Mouse (Mus musculus) ES-E14 (cell line): ENCODE results near the gene Mdm1. TPM values are rescaled to one million over a fixed set of nuclear protein-coding genes. Genes with fewer than 3 reads are reported as not detected.

ENCODE experiments used
- DNase-seq: peaks from one replicate; pipeline ENCODE4 v3.0.0-alpha.2; 2013; ENCODE audit warnings: low read depth, low spot score
- H3K27ac ChIP-seq: 2 replicates; pipeline ENCODE4 v1.5.1; 2012; ENCODE audit warnings: low read depth, mild to moderate bottlenecking, low read length, moderate library complexity, mixed read lengths; ENCODE audit not compliant: poor library complexity, insufficient read depth, severe bottlenecking
- H3K36me3 ChIP-seq: 2 replicates; pipeline ENCODE4 v1.6.1; 2012; ENCODE audit warnings: mild to moderate bottlenecking, low read length, moderate library complexity, mixed read lengths; ENCODE audit not compliant: control insufficient read depth, poor library complexity, insufficient read depth, severe bottlenecking
- H3K4me1 ChIP-seq, 2 experiments: fragments of 150-350 bp in 1 of 2; sonication (generic) in 1 of 2; 2 replicates each; pipeline ENCODE4 v1.6.1; 2012; ENCODE audit warnings: low read length in 2 of 2, mild to moderate bottlenecking in 1 of 2, mixed read lengths in 1 of 2; ENCODE audit not compliant: control insufficient read depth in 2 of 2, insufficient read depth in 2 of 2, poor library complexity in 1 of 2
- H3K4me3 ChIP-seq, 2 experiments: fragments of 150-350 bp in 1 of 2; sonication (generic) in 1 of 2; 2 replicates each; pipeline ENCODE4 v1.5.1; 2012; ENCODE audit warnings: low read length in 2 of 2, low read depth in 1 of 2, mild to moderate bottlenecking in 1 of 2, mixed read lengths in 1 of 2; ENCODE audit not compliant: insufficient read depth in 1 of 2, poor library complexity in 1 of 2, severe bottlenecking in 1 of 2
- H3K9ac ChIP-seq: 2 replicates; pipeline ENCODE4 v1.6.1; 2012; ENCODE audit warnings: low read depth, mild to moderate bottlenecking, low read length, mixed read lengths; ENCODE audit not compliant: poor library complexity, insufficient read depth, severe bottlenecking
- H3K9me3 ChIP-seq: fragments of 150-350 bp; sonication (generic); 2 replicates; pipeline ENCODE4 v1.6.1; 2012; ENCODE audit warnings: low read depth, mild to moderate bottlenecking, low read length; ENCODE audit not compliant: control insufficient read depth, insufficient read depth
- CHD2 ChIP-seq: IDR thresholded peaks from 2 replicates; pipeline ENCODE4 v1.6.1; 2014; ENCODE audit warnings: mild to moderate bottlenecking, low read depth, low read length, inconsistent platforms
- HCFC1 ChIP-seq: IDR thresholded peaks from 2 replicates; pipeline ENCODE4 v1.6.1; 2012; ENCODE audit warnings: low read length, inconsistent platforms, borderline replicate concordance; ENCODE audit not compliant: insufficient read depth
- MAFK ChIP-seq: IDR thresholded peaks from 2 replicates; pipeline ENCODE4 v1.6.1; 2014; ENCODE audit warnings: mild to moderate bottlenecking, low read depth, low read length, inconsistent platforms; ENCODE audit not compliant: insufficient read depth
- ZC3H11A ChIP-seq: IDR thresholded peaks from 2 replicates; pipeline ENCODE4 v1.6.1; 2012; ENCODE audit warnings: low read depth, mild to moderate bottlenecking, inconsistent platforms, low read length, borderline replicate concordance
- ZNF384 ChIP-seq: IDR thresholded peaks from 2 replicates; pipeline ENCODE4 v1.6.1; 2012; ENCODE audit warnings: low read depth, low read length, inconsistent platforms
- in situ Hi-C, 2 experiments: fragments of 600-800 bp; cut with MboI; formaldehyde crosslinking; loops; one replicate each; pipeline ENCODE4 v1.15.1; 2025; ENCODE audit warnings: low sequenced_read_pairs in 2 of 2, inconsistent platforms in 1 of 2; ENCODE audit not compliant: unreplicated experiment in 2 of 2
- total RNA-seq: library from RNA; depleted of rRNA; stranded (reverse); fragments of 300-350 nt; gene quantifications from 2 replicates; pipeline ENCODE4 v1.2.3, GENCODE M21; 2012

Gene Mdm1
- total RNA-seq, 1 experiment: 15.5 TPM

DNA sequence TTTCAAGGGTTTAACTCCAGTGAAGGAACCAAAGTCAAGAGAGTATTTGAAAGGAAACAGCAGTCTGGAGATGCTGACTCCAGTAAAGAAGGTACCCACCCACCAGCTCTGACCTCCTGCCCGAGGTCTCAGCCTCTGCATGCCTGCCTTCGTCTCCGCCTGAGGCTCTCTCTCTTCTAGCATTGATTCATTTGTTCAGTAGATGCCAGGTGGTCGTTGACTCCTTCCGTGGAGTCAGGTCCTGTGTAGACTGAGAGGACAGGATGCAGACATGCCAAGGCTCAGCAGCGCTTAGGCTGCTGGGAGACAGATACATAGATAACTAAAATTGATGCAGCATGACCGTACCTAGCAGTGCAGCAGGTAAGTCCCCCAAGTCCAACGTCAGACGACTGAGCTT, 9.3 kb downstream of the Mdm1 start:
- H3K27ac ChIP-seq: no peak overlapping the region
- peaks cover 7% of the 10 kb centered on the region; the same call in 1 of the 2 replicates for H3K36me3 ChIP-seq
- no peak overlapping the region for H3K9ac ChIP-seq
- no peak overlapping the region for H3K4me3 ChIP-seq
- TF ChIP-seq ZNF384 (no peak), ZC3H11A (no peak)
- H3K4me1 ChIP-seq: peaks cover 0 to under 1% of the 10 kb centered on the region in 2 experiments; a peak in 1 of 4 replicates
- in situ Hi-C loops: no loop called here
- DNase-seq: no peak
- no peaks in the 10 kb centered on the region for H3K9me3 ChIP-seq

DNA sequence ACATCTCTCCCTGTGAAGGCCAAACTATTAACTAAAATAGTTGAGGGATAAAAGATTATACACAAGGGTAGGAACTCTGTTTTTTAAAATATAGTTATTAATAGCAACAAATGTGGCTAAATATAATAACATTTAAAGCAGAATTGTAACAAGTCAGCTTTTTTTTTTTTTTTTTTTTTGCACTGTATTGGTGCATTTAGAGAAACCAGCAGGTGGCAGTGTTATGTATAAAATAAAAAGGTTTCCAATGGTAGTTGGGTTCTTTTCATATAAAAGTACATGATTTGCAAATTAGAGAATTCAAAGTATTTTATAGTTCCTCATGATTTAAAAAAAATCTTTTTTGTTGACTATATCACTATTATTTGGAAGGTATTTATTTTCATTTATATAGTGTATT, 14.3 kb downstream of the Mdm1 start:
- Histone ChIP-seq H3K9me3 (no peaks in the 10 kb centered on the region), H3K36me3 (peaks cover 3% of the 10 kb centered on the region; the same call in 1 of the 2 replicates), H3K4me1 (no peaks in the 10 kb centered on the region), H3K27ac (no peak overlapping the region), H3K4me3 (no peak overlapping the region), H3K9ac (no peak overlapping the region)
- no peak for DNase-seq
- in situ Hi-C loops: no loop called here
- TF ChIP-seq HCFC1 (no peak), ZC3H11A (0 out of 2 replicates have a peak, but pooled peaks have one; percentile 7), ZNF384 (peak; percentile 97), CHD2 (no peak), MAFK (no peak)

DNA sequence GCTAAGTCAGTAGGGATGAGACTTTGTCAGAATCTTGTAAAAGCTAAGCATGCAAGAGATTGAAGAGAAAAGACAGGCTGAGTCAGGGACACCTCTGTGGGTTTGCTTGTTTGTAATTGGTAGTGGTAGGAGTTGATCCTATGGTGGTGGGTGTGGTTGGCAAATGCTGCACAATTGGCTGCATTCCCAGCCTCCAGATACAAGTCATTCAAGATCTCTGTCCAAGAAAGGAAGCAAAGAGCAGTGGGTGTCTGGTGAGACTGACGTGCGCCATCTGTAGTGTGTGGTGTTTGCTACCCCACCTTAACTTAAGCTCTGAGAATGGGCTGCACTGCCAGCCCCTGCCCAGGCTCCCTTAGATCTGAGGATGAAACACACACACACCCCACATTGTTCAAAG, 19.5 kb downstream of the Mdm1 start:
- TF ChIP-seq ZC3H11A (no peak), ZNF384 (no peak), HCFC1 (no peak), CHD2 (no peak), MAFK (no peak)
- Histone ChIP-seq H3K4me3 (no peak overlapping the region), H3K27ac (no peak overlapping the region), H3K9me3 (no peaks in the 10 kb centered on the region), H3K9ac (no peak overlapping the region), H3K36me3 (peaks cover 3% of the 10 kb centered on the region; the same call in 1 of the 2 replicates), H3K4me1 (no peaks in the 10 kb centered on the region)
- DNase-seq: no peak
- in situ Hi-C loops: loop anchor here in 1 of 2 experiments (10.0 kb wide), 1 partner anchor 384 kb away; no protein-coding TSS in a partner anchor

DNA sequence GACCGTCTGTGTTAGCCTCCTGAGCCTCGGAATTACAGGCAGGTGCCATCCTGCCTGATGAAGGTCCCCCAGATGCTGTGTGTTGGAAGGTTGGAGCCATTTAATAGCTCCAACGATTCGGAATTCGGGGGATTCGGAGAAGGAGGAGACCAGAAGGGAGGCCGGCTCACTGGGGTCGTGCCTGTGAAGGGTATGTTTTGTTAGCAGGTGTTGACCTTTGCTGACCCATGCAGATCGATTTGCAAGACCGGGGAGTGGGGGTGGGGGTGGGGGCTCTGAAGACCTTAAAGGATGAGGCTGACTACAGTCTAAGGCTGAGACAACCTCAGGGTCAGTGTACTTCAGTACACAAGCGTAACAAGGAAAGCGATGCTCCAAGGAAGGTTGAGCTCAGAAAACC, 27.6 kb downstream of the Mdm1 start:
- H3K4me3 ChIP-seq: peak overlapping the region in 1 of 2 experiments; percentile 18; a peak in 1 of 4 replicates
- H3K36me3 ChIP-seq: peaks cover 2% of the 10 kb centered on the region; the same call in 1 of the 2 replicates
- in situ Hi-C loops: loop anchor here in 1 of 2 experiments (10.0 kb wide), 1 partner anchor 376 kb away; no protein-coding TSS in a partner anchor
- H3K9ac ChIP-seq: no peak overlapping the region
- 0 out of 2 replicates have a peak, but pooled peaks have one; percentile 26 for TF ChIP-seq HCFC1
- no peak for TF ChIP-seq MAFK
- H3K27ac ChIP-seq: no peak overlapping the region
- H3K9me3 ChIP-seq: no peaks in the 10 kb centered on the region
- H3K4me1 ChIP-seq: peaks cover 6 to 14% of the 10 kb centered on the region in 2 experiments; a peak in 3 of 4 replicates
- peak; percentile 35 for DNase-seq

DNA sequence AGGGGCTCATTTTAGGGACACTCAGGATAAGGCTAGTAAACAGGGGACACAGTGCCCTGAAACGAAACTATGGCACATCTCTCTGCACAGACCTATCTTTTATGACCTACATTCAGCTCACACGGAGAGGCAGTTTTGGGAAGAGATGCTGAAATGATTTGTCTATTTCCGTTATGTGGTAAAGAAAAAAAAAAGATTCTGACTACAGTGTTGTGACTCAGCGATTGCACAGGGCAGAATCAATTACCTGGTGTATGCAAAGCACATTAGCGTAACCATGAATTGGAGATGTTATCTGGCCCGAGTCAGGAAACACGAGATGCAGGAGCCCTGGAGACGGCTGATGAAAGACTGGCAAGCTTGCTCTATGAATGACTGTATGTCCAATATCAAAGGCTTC, 30.8 kb downstream of the Mdm1 start:
- TF ChIP-seq CHD2 (no peak), ZNF384 (no peak), MAFK (0 out of 2 replicates have a peak, but pooled peaks have one; percentile 28)
- no peaks in the 10 kb centered on the region for H3K36me3 ChIP-seq
- H3K9ac ChIP-seq: no peak overlapping the region
- no peak for DNase-seq
- no peak overlapping the region for H3K4me3 ChIP-seq
- no peak overlapping the region for H3K27ac ChIP-seq
- no peaks in the 10 kb centered on the region for H3K9me3 ChIP-seq
- peaks cover 6 to 14% of the 10 kb centered on the region in 2 experiments; a peak in 3 of 4 replicates for H3K4me1 ChIP-seq
- in situ Hi-C loops: no loop called here
